In the genomic region with DNA sequence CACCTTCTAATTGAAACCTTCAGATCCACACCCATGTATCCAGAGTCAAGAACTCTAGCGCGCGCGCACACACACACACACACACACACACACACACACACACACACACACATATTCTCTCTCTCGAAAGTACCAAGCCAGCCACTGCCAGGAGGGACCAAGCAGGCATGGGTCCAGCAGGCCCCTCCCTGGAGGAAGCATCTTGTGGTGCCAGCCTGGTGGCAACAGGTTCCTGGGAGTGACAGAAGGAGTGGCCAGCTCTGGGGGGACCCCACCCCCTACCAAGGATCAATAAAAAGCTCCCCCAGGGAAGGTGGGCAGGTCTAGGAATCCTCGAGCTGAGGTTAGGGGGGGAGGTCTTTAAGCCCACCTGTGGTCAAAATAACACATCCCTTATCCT, we compare ENCODE assay signal across 8 mouse cellular contexts. TPM values are rescaled to one million over a fixed set of nuclear protein-coding genes. Genes with fewer than 3 reads are reported as not detected.
DNase-seq lines count a peak whose midpoint lies in the region; ATAC-seq lines count a peak whose summit lies in the region.

No protein-coding gene starts in this region.

- peak; percentile 45 for DNase-seq in forebrain, embryonic 11.5 days (ENCODE audit: low spot score)
- no peak for DNase-seq in forebrain, embryonic 10.5 days (ENCODE audit: extremely low spot score, low spot score)
- DNase-seq in neural tube, embryonic 11.5 days (ENCODE audit: low spot score) = no peak
- DNase-seq in neural tube, embryonic 10.5 days (ENCODE audit: extremely low spot score, low spot score) = no peak
- DNase-seq in intestine, embryonic 14.5 days (ENCODE audit: low spot score) = no peak
- no peak for DNase-seq in thymus, postnatal 25 days
- DNase-seq in thymus, postnatal 10 days (ENCODE audit: low spot score in 2 of 2) = no peak

- no peak for ATAC-seq in forebrain, embryonic 11.5 days (replicated peaks; ENCODE audit: low FRiP score)
- no peak for ATAC-seq in neural tube, embryonic 11.5 days (ENCODE audit: insufficient read depth, low FRiP score, low TSS enrichment)
- ATAC-seq in intestine, embryonic 14.5 days (replicated peaks; ENCODE audit: low FRiP score, low TSS enrichment, low read depth) = no peak
- ATAC-seq in stomach, embryonic 14.5 days (ENCODE audit: insufficient number of reproducible peaks, insufficient read depth, low FRiP score, low read depth) = no peak

- no peak overlapping the region for H3K4me2 ChIP-seq in forebrain, embryonic 11.5 days (ENCODE audit: low read depth, low read length, severe bottlenecking)
- peak overlapping the region; percentile 9; the same call in 1 of the 2 replicates for H3K4me2 ChIP-seq in neural tube, embryonic 11.5 days (ENCODE audit: low read depth)
- H3K4me2 ChIP-seq in intestine, embryonic 14.5 days (ENCODE audit: low read length) = peak overlapping the region; percentile 91
- H3K4me2 ChIP-seq in stomach, embryonic 14.5 days (replicated peaks; ENCODE audit: low read depth, low read length) = peak overlapping the region; percentile 97

- H3K27me3 ChIP-seq in forebrain, embryonic 11.5 days (ENCODE audit: control insufficient read depth, insufficient read depth, low read length) = no peaks in the 10 kb centered on the region
- no peaks in the 10 kb centered on the region for H3K27me3 ChIP-seq in forebrain, embryonic 10.5 days (ENCODE audit: poor library complexity, severe bottlenecking)
- H3K27me3 ChIP-seq in neural tube, embryonic 11.5 days (ENCODE audit: control insufficient read depth, insufficient read depth, low read length) = no peaks in the 10 kb centered on the region
- no peaks in the 10 kb centered on the region for H3K27me3 ChIP-seq in intestine, embryonic 14.5 days (replicated peaks; ENCODE audit: control insufficient read depth, insufficient read depth, low read length)
- no peaks in the 10 kb centered on the region for H3K27me3 ChIP-seq in stomach, embryonic 14.5 days (ENCODE audit: control insufficient read depth, insufficient read depth, low read length)

- no peaks in the 10 kb centered on the region for H3K9me3 ChIP-seq in forebrain, embryonic 11.5 days (ENCODE audit: control insufficient read depth, low read length)
- no peaks in the 10 kb centered on the region for H3K9me3 ChIP-seq in forebrain, embryonic 10.5 days
- no peaks in the 10 kb centered on the region for H3K9me3 ChIP-seq in neural tube, embryonic 11.5 days (ENCODE audit: control insufficient read depth, low read length)
- H3K9me3 ChIP-seq in intestine, embryonic 14.5 days (ENCODE audit: control insufficient read depth, low read length) = no peaks in the 10 kb centered on the region
- no peaks in the 10 kb centered on the region for H3K9me3 ChIP-seq in stomach, embryonic 14.5 days (ENCODE audit: control insufficient read depth, low read depth, low read length)

- no peak overlapping the region for H3K9ac ChIP-seq in forebrain, embryonic 11.5 days (ENCODE audit: low read length)
- H3K9ac ChIP-seq in neural tube, embryonic 11.5 days (ENCODE audit: low read length) = no peak overlapping the region
- peak overlapping the region; percentile 41; the same call in 1 of the 2 replicates for H3K9ac ChIP-seq in intestine, embryonic 14.5 days (ENCODE audit: low read length)
- H3K9ac ChIP-seq in stomach, embryonic 14.5 days (replicated peaks; ENCODE audit: low read depth, low read length) = peak overlapping the region; percentile 61; the same call in 1 of the 2 replicates

- no peak overlapping the region for H3K27ac ChIP-seq in forebrain, embryonic 11.5 days (ENCODE audit: low read depth, low read length)
- H3K27ac ChIP-seq in forebrain, embryonic 10.5 days = no peak overlapping the region
- no peak overlapping the region for H3K27ac ChIP-seq in neural tube, embryonic 11.5 days (ENCODE audit: low read depth, low read length)
- H3K27ac ChIP-seq in intestine, embryonic 14.5 days (ENCODE audit: low read depth) = peak overlapping the region; percentile 87; the same call in 1 of the 2 replicates
- H3K27ac ChIP-seq in stomach, embryonic 14.5 days (ENCODE audit: low read length) = peak overlapping the region; percentile 94

- H3K36me3 ChIP-seq in forebrain, embryonic 11.5 days (ENCODE audit: control insufficient read depth, insufficient read depth, low read length) = no peaks in the 10 kb centered on the region
- peaks cover 14% of the 10 kb centered on the region for H3K36me3 ChIP-seq in forebrain, embryonic 10.5 days (replicated peaks)
- H3K36me3 ChIP-seq in neural tube, embryonic 11.5 days (ENCODE audit: control insufficient read depth, insufficient read depth, low read length) = no peaks in the 10 kb centered on the region; the same call in none of the 2 replicates
- H3K36me3 ChIP-seq in intestine, embryonic 14.5 days (ENCODE audit: control insufficient read depth, insufficient read depth, low read length) = no peaks in the 10 kb centered on the region
- no peaks in the 10 kb centered on the region for H3K36me3 ChIP-seq in stomach, embryonic 14.5 days (ENCODE audit: control insufficient read depth, insufficient read depth, low read length)

- H3K4me1 ChIP-seq in forebrain, embryonic 11.5 days (replicated peaks; ENCODE audit: control insufficient read depth, insufficient read depth, low read length) = peaks cover 14% of the 10 kb centered on the region
- H3K4me1 ChIP-seq in forebrain, embryonic 10.5 days = peaks cover 81% of the 10 kb centered on the region
- H3K4me1 ChIP-seq in neural tube, embryonic 11.5 days (ENCODE audit: control insufficient read depth, insufficient read depth, low read length) = peaks cover 31% of the 10 kb centered on the region
- H3K4me1 ChIP-seq in intestine, embryonic 14.5 days (replicated peaks; ENCODE audit: control insufficient read depth, insufficient read depth, low read length) = peaks cover 80% of the 10 kb centered on the region
- peaks cover 73% of the 10 kb centered on the region for H3K4me1 ChIP-seq in stomach, embryonic 14.5 days (ENCODE audit: control insufficient read depth, insufficient read depth, low read length)

- no peak overlapping the region for H3K4me3 ChIP-seq in forebrain, embryonic 11.5 days (ENCODE audit: low read depth, low read length)
- H3K4me3 ChIP-seq in forebrain, embryonic 10.5 days = no peak overlapping the region
- no peak overlapping the region for H3K4me3 ChIP-seq in neural tube, embryonic 11.5 days (ENCODE audit: low read depth, low read length)
- H3K4me3 ChIP-seq in intestine, embryonic 14.5 days (ENCODE audit: low read depth, low read length) = peak overlapping the region; percentile 52
- peak overlapping the region; percentile 47 for H3K4me3 ChIP-seq in stomach, embryonic 14.5 days (ENCODE audit: low read depth, low read length)

- 81% methylated on average over 6 of the region's 6 CpGs for WGBS in forebrain, embryonic 11.5 days
- 82% methylated on average over 6 of the region's 6 CpGs for whole genome bisulfite sequencing in forebrain, embryonic 10.5 days
- WGBS in neural tube, embryonic 11.5 days = 85% methylated on average over 6 of the region's 6 CpGs
- 44% methylated on average over 6 of the region's 6 CpGs for WGBS in intestine, embryonic 14.5 days
- WGBS in stomach, embryonic 14.5 days = 56% methylated on average over 6 of the region's 6 CpGs

RNA-seq across cellular contexts. Expression of a gene that starts 12.6 kb away (rescaled TPM):
- polyA plus RNA-seq in forebrain, embryonic 11.5 days (2014; fragmentation: Nextera tagmentation; extraction: Ambion mirVana) = 35.0 and 36.8 TPM in 2 replicates
- polyA plus RNA-seq in forebrain, embryonic 10.5 days (2016; fragmentation: Nextera tagmentation; extraction: Ambion mirVana) = 39.8 and 44.6 TPM in 2 replicates
- 41.1 and 42.7 TPM in 2 replicates for polyA plus RNA-seq in neural tube, embryonic 11.5 days (2014; fragmentation: Nextera tagmentation; extraction: Ambion mirVana)
- polyA plus RNA-seq in intestine, embryonic 14.5 days (2014; fragmentation: Nextera tagmentation; extraction: Ambion mirVana) = 45.4 and 53.2 TPM in 2 replicates
- 41.5 and 46.4 TPM in 2 replicates for polyA plus RNA-seq in stomach, embryonic 14.5 days (2014; fragmentation: Nextera tagmentation; extraction: Ambion mirVana)

RNA-seq across cellular contexts. Expression of a gene that starts 28.0 kb away (rescaled TPM):
- 30.6 and 32.2 TPM in 2 replicates for polyA plus RNA-seq in forebrain, embryonic 11.5 days (2014; fragmentation: Nextera tagmentation; extraction: Ambion mirVana)
- 38.0 and 39.5 TPM in 2 replicates for polyA plus RNA-seq in forebrain, embryonic 10.5 days (2016; fragmentation: Nextera tagmentation; extraction: Ambion mirVana)
- polyA plus RNA-seq in neural tube, embryonic 11.5 days (2014; fragmentation: Nextera tagmentation; extraction: Ambion mirVana) = 30.0 and 35.3 TPM in 2 replicates
- 36.0 and 37.4 TPM in 2 replicates for polyA plus RNA-seq in intestine, embryonic 14.5 days (2014; fragmentation: Nextera tagmentation; extraction: Ambion mirVana)
- 34.4 and 36.6 TPM in 2 replicates for polyA plus RNA-seq in stomach, embryonic 14.5 days (2014; fragmentation: Nextera tagmentation; extraction: Ambion mirVana)

RNA-seq across cellular contexts. Expression of a gene that starts 31.3 kb away (rescaled TPM):
- polyA plus RNA-seq in forebrain, embryonic 11.5 days (2014; fragmentation: Nextera tagmentation; extraction: Ambion mirVana) = 23.5 and 26.6 TPM in 2 replicates
- polyA plus RNA-seq in forebrain, embryonic 10.5 days (2016; fragmentation: Nextera tagmentation; extraction: Ambion mirVana) = 27.3 TPM in 2 replicates
- 17.9 and 18.6 TPM in 2 replicates for polyA plus RNA-seq in neural tube, embryonic 11.5 days (2014; fragmentation: Nextera tagmentation; extraction: Ambion mirVana)
- 16.5 and 16.6 TPM in 2 replicates for polyA plus RNA-seq in intestine, embryonic 14.5 days (2014; fragmentation: Nextera tagmentation; extraction: Ambion mirVana)
- 11.4 and 11.8 TPM in 2 replicates for polyA plus RNA-seq in stomach, embryonic 14.5 days (2014; fragmentation: Nextera tagmentation; extraction: Ambion mirVana)

RNA-seq across cellular contexts. Expression of a gene that starts 32.3 kb away (rescaled TPM):
- polyA plus RNA-seq in forebrain, embryonic 11.5 days (2014; fragmentation: Nextera tagmentation; extraction: Ambion mirVana) = 73.2 and 78.7 TPM in 2 replicates
- polyA plus RNA-seq in forebrain, embryonic 10.5 days (2016; fragmentation: Nextera tagmentation; extraction: Ambion mirVana) = 137 and 141 TPM in 2 replicates
- 74.2 and 81.9 TPM in 2 replicates for polyA plus RNA-seq in neural tube, embryonic 11.5 days (2014; fragmentation: Nextera tagmentation; extraction: Ambion mirVana)
- 88.4 and 89.9 TPM in 2 replicates for polyA plus RNA-seq in intestine, embryonic 14.5 days (2014; fragmentation: Nextera tagmentation; extraction: Ambion mirVana)
- polyA plus RNA-seq in stomach, embryonic 14.5 days (2014; fragmentation: Nextera tagmentation; extraction: Ambion mirVana) = 88.2 and 88.5 TPM in 2 replicates

RNA-seq across cellular contexts. Expression of a gene that starts 51.1 kb away (rescaled TPM):
- polyA plus RNA-seq in forebrain, embryonic 11.5 days (2014; fragmentation: Nextera tagmentation; extraction: Ambion mirVana) = not detected in 2 replicates
- 0.05 and 0.06 TPM in 2 replicates for polyA plus RNA-seq in forebrain, embryonic 10.5 days (2016; fragmentation: Nextera tagmentation; extraction: Ambion mirVana)
- polyA plus RNA-seq in neural tube, embryonic 11.5 days (2014; fragmentation: Nextera tagmentation; extraction: Ambion mirVana) = not detected in 2 replicates
- 0.08 and 0.16 TPM in 2 replicates for polyA plus RNA-seq in intestine, embryonic 14.5 days (2014; fragmentation: Nextera tagmentation; extraction: Ambion mirVana)
- not detected in 2 replicates for polyA plus RNA-seq in stomach, embryonic 14.5 days (2014; fragmentation: Nextera tagmentation; extraction: Ambion mirVana)

Comparison
In these comparisons a context has a peak if more than half of its experiments do, and no peak if none do; other contexts are left out.
1. H3K27ac ChIP-seq: peak in intestine, embryonic 14.5 days (single experiment) and stomach, embryonic 14.5 days (single experiment); none in forebrain, embryonic 11.5 days (single experiment), forebrain, embryonic 10.5 days (single experiment) and neural tube, embryonic 11.5 days (single experiment).
2. H3K4me3 ChIP-seq: peak in intestine, embryonic 14.5 days (single experiment) and stomach, embryonic 14.5 days (single experiment); none in forebrain, embryonic 11.5 days (single experiment), forebrain, embryonic 10.5 days (single experiment) and neural tube, embryonic 11.5 days (single experiment).
3. H3K9ac ChIP-seq: peak in intestine, embryonic 14.5 days (single experiment) and stomach, embryonic 14.5 days (single experiment); none in forebrain, embryonic 11.5 days (single experiment) and neural tube, embryonic 11.5 days (single experiment).